Mouse (Mus musculus): ENCODE results near the gene Gm3604. TPM values are rescaled to one million over a fixed set of nuclear protein-coding genes. Genes with fewer than 3 reads are reported as not detected.
"Not testable (repeated sequence)": the region's sequence is repeated elsewhere in the genome, so short reads cannot be mapped to it uniquely, and the experiment has no call there.

Gm3604 gene
- total RNA-seq (2021), result under 1 TPM; 0.35 to 0.77 TPM
- long read RNA-seq, experiment 1, result 0 reads
- long read RNA-seq, experiment 2, partial matches to known transcripts, result 0 of 1 reads
- long read RNA-seq, experiment 2, other reads (novel, unspliced or antisense), result 0 of 1 reads

DNA sequence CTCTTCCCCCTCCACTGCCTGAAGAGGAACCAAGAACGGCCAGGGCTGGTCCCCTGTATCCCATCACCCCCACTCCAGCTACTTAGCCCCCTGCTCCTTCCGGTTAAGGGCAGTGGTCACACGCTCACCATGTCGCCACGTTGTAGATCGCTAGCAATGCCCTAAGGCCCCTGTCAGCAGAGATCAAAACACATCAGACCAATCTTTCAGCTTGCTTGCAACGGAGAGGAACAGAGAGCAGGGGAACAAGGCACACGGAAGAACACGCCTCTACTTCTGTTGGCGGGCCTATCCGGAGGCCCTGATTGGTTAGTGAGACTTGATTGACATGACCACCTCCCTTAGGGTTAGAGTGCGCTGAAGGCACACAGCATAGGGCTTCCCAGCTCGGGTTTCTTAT lies at the start of gene Gm3604:
Gene Gm3604, minus strand, starts transcription at position 226 of the 400 bp plus-strand sequence.
- DNase-seq, result peak; percentile 21

DNA sequence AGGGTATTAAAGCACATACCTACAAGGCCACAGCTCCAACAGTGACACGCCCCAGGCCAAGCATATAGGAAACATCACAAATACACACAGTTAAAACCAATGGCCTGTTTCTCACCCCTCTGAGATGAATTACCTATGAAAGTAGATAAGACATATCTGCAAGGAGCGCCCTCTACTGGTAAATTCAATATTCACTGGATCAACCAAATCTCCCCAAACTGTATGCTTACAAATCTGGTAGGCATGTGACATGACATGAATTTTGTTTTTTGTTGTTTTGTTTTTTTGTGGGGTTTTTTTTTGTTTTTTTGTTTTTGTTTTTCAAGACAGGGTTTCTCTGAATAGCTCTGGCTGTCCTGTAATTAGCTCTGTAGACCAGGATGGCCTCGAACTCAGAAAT lies 16.2 kb upstream of the Gm3604 start:
- DNase-seq, result not testable (repeated sequence)

DNA sequence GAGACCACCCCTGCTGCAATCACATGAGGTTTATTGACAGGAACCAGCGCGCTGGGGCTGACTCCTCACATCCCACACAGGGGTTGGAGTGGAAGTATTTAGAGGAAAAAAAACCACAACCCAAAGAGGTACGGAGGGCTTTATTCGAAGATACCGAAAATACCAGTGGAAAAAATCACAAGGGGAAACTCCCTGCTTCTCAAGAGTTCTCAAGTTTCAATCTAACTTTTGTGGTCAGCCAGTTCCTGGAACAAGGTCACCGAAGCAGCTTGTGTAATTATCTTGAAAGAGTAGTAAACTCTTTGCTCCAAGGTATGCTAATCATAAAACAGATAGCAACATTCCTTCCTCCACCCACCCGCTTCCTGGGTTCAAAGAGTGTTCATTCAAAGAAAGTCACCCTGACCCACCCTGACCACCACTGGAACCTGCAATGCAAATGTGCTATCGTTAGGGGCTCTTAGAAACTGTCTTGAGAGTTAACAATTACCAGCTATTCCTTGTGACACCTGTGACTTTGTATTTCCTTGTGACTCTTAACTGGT lies 7.2 kb upstream of the Gm3604 start:
- DNase-seq, result not testable (repeated sequence)

DNA sequence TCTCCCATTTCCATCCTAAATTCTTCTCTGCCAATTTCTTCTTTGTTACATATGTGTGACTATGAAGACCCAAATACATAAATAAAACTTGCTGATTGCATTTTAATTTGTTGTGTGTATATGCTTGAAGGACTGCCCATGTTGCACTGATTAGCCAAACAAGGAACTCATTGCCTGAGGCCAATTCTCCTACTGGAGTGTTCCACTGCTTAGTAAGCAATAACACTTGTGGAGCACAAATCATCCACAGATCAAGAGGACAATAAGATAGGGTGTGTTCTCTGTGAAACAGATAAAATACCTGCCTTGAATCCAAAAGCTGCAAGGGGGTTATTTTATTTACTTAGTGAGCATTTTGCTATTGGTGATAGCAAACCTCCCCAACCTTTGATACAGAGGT lies 51.2 kb downstream of the Gm3604 start:
- DNase-seq, result no peak

DNA sequence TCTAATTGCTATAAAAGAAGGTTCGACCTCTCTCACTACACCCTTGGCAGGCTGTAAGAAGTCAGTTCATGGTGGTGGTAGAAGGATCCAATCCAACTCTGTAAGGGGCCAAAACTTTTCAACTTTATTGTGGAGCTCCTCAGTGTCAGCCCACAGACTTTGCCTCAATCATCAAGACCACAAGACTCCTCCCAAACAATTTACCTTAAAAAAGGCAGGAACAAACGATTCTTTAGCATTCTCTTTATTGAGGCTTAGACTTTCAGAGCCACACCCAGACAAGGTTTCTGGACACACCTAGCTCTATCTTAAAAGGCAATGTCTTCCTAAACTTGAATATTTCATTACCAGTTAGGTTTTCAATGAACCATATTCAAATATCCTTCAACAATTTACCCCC lies 51.6 kb downstream of the Gm3604 start:
- DNase-seq, result no peak

Small RNA genes lying within 50 kb of the gene (microRNA-seq; reads per million reads assigned to microRNA genes)
- gene Gm25933, result 0 reads per million in 2 experiments

Other genes starting within 250 kb of the Gm3604 start
- 1 to 10 TPM; 7.7 to 9.7 TPM for gene Gm49359, start 83.7 kb upstream of the Gm3604 start, total RNA-seq (2021)
- gene Zfp935, start 175.3 kb upstream of the Gm3604 start, total RNA-seq (2021), result under 1 TPM in 1 of 2 experiments, not detected in 1; 0.38 TPM
- 1 to 10 TPM; 3.7 to 5.3 TPM for gene Zfp934, start 188.0 kb upstream of the Gm3604 start, total RNA-seq (2021)
- gene 6720489N17Rik, start 241.0 kb upstream of the Gm3604 start, total RNA-seq (2021), result 1 to 10 TPM; 2.2 to 2.5 TPM

All from gastrocnemius, postnatal 10 days (tissue).